8 mouse cellular contexts compared by ENCODE assay signal in genomic region chr12:75766885-75767317, GRCm38 (mm10). TPM values are rescaled to one million over a fixed set of nuclear protein-coding genes. Genes with fewer than 3 reads are reported as not detected.
DNase-seq lines count a peak whose midpoint lies in the region; ATAC-seq and TF ChIP-seq lines count a peak whose summit lies in the region.

No protein-coding gene starts in this region.

- H3K4me1 ChIP-seq in spleen, adult 2 months (ENCODE audit: control insufficient read depth, insufficient read depth, insufficient read length) = no peaks in the 10 kb centered on the region

- no peak overlapping the region for H3K4me3 ChIP-seq in spleen, adult 2 months (ENCODE audit: extremely low read depth, insufficient read depth, insufficient read length)

- no peaks in the 10 kb centered on the region for H3K27me3 ChIP-seq in spleen, adult 2 months (ENCODE audit: control insufficient read depth, insufficient read depth, low read length)

- H3K27ac ChIP-seq in spleen, adult 2 months (ENCODE audit: insufficient read depth, low read length) = peak overlapping the region; percentile 67

- TF ChIP-seq POLR2A in spleen, adult 2 months (IDR thresholded peaks at IDR 0.05; ENCODE audit: low read depth, low read length) = no peak

- ATAC-seq in frontal cortex, adult (ENCODE audit: low TSS enrichment) = no peak

- 52% methylated on average over 8 of the region's 8 CpGs for WGBS in spleen, adult 2 months

- no peaks in the 10 kb centered on the region for H3K36me3 ChIP-seq in spleen, adult 2 months (ENCODE audit: control insufficient read depth, insufficient read depth, low read length)

- TF ChIP-seq CTCF in spleen, adult 2 months (IDR thresholded peaks at IDR 0.05; ENCODE audit: extremely low read depth, insufficient read depth, insufficient read length, insufficient replicate concordance) = no peak

- DNase-seq in spleen, adult 2 months (ENCODE audit: low read depth in 1 of 2, low spot score in 2 of 2) = peak; percentile 3 to 32
- DNase-seq in spleen, adult 18-20 months = no peak
- peak; percentile 16 to 30 for DNase-seq in heart, adult 9 months (ENCODE audit: low spot score in 2 of 2)
- peak; percentile 46 for DNase-seq in kidney, postnatal 14 days
- DNase-seq in thymus, postnatal 25 days = peak; percentile 77
- no peak for DNase-seq in layer of hippocampus, adult 9-10 months (ENCODE audit: low spot score)
- DNase-seq in ovary, postnatal 14 days (ENCODE audit: low spot score) = no peak

RNA-seq across cellular contexts. Expression of gene Sgpp1, which starts 31.4 kb away (rescaled TPM):
- 26.0 and 34.9 TPM in 2 replicates for polyA plus RNA-seq in spleen, adult 2 months (2012; rRNA removed)

RNA-seq across cellular contexts. Expression of gene Syne2, which starts 51.0 kb away (rescaled TPM):
- 14.3 and 14.7 TPM in 2 replicates for polyA plus RNA-seq in spleen, adult 2 months (2012; rRNA removed)

Comparison
In these comparisons a context has a peak if more than half of its experiments do, and no peak if none do; other contexts are left out.
1. DNase-seq: peak in spleen, adult 2 months (2 of 2), heart, adult 9 months (2 of 2), kidney, postnatal 14 days (single experiment) and thymus, postnatal 25 days (single experiment); none in spleen, adult 18-20 months (0 of 2), layer of hippocampus, adult 9-10 months (single experiment) and ovary, postnatal 14 days (single experiment).